Mouse (Mus musculus) neural tube, embryonic 15.5 days (tissue): ENCODE results near the gene Dlgap1. TPM values are rescaled to one million over a fixed set of nuclear protein-coding genes. Genes with fewer than 3 reads are reported as not detected.

Experiments
- ATAC-seq: fragments of 200-750 bp; cut with Nextera tagmentation; 2 replicates; pipeline ENCODE4 v1.8.0; 2017; ENCODE audit warnings: mild to moderate bottlenecking, moderate TSS enrichment, moderate library complexity; ENCODE audit not compliant: low FRiP score
- H3K27ac ChIP-seq: fragments of 300-500 bp; sonication (generic); replicated peaks from 2 replicates; pipeline ENCODE4 v1.5.1; 2015; ENCODE audit warnings: mild to moderate bottlenecking, inconsistent platforms
- H3K27me3 ChIP-seq: fragments of 300-500 bp; sonication (generic); replicated peaks from 2 replicates; pipeline ENCODE4 v1.6.1; 2015; ENCODE audit warnings: inconsistent platforms
- H3K36me3 ChIP-seq: fragments of 300-500 bp; sonication (generic); 2 replicates; pipeline ENCODE4 v1.6.1; 2015; ENCODE audit warnings: inconsistent platforms
- H3K4me1 ChIP-seq: fragments of 300-500 bp; sonication (generic); 2 replicates; pipeline ENCODE4 v1.6.1; 2015; ENCODE audit warnings: inconsistent platforms
- H3K4me2 ChIP-seq: fragments of 300-500 bp; sonication (generic); 2 replicates; pipeline ENCODE4 v1.6.1; 2015; ENCODE audit warnings: inconsistent platforms, mild to moderate bottlenecking, moderate library complexity
- H3K4me3 ChIP-seq: fragments of 300-500 bp; sonication (generic); replicated peaks from 2 replicates; pipeline ENCODE4 v1.5.1; 2015; ENCODE audit warnings: mild to moderate bottlenecking, inconsistent platforms
- H3K9ac ChIP-seq: fragments of 300-500 bp; sonication (generic); replicated peaks from 2 replicates; pipeline ENCODE4 v1.6.1; 2015; ENCODE audit warnings: mild to moderate bottlenecking, inconsistent platforms
- H3K9me3 ChIP-seq: fragments of 300-500 bp; sonication (generic); replicated peaks from 2 replicates; pipeline ENCODE4 v1.6.1; 2016; ENCODE audit warnings: inconsistent platforms
- WGBS: fragments of 180-500 bp; shearing (Covaris S2); methylation state at CpG from one replicate; pipeline ENCODE4 v1.1.7; 2015; ENCODE audit warnings: mixed read lengths; 5-methylcytosine and 5-hydroxymethylcytosine counted together
- polyA plus RNA-seq: library from polyadenylated mRNA; unstranded; fragments of >200 nt; fragmentation: Nextera tagmentation; extraction: Ambion mirVana; gene quantifications from 2 replicates; pipeline ENCODE4 v1.2.1, GENCODE M21; 2015

The Dlgap1 gene
- polyA plus RNA-seq, 1 experiment from 2014 or later: 42.6 TPM

- Histone ChIP-seq H3K27ac (no peak overlapping the region), H3K36me3 (no peaks in the 10 kb centered on the region), H3K4me2 (no peak overlapping the region), H3K9me3 (no peaks in the 10 kb centered on the region), H3K4me3 (no peak overlapping the region), H3K4me1 (no peaks in the 10 kb centered on the region), H3K27me3 (no peaks in the 10 kb centered on the region), H3K9ac (no peak overlapping the region)
- ATAC-seq: no peak
- WGBS: 48% methylated on average over 4 of the region's 4 CpGs
These were observed 497.5 kb downstream of the Dlgap1 start for GRCm38 (mm10) chr17:70466413-70466812.

DNA sequence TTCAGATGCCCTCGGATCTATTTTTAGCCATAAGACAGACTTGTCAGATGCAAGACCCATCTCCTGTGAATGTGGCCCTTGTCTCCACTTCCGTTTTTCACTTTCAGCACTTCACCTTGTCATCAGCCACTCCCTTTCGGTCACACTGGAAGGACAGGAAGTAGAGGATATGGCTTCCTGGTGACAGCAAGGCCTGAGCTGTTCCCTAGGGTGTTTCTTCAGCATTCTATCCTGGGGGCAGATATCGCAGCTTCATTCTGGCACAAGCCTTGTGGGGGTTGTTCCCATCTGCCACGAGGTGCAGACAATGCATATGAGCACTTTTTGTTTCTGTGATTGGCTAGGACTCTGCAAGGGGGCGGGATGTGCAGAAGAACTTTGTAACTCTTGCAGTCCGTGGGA, 502.1 kb downstream of the Dlgap1 start:
- Histone ChIP-seq H3K27me3 (no peaks in the 10 kb centered on the region), H3K4me2 (no peak overlapping the region), H3K27ac (no peak overlapping the region), H3K9me3 (no peaks in the 10 kb centered on the region), H3K9ac (no peak overlapping the region), H3K4me3 (no peak overlapping the region), H3K4me1 (no peaks in the 10 kb centered on the region), H3K36me3 (no peaks in the 10 kb centered on the region)
- 79% methylated on average over 7 of the region's 7 CpGs for WGBS
- ATAC-seq: no peak

- WGBS: 81% methylated on average over 7 of the region's 7 CpGs
- ATAC-seq: no peak
- no peaks in the 10 kb centered on the region for H3K27me3 ChIP-seq
These were observed 503.3 kb downstream of the Dlgap1 start for GRCm38 (mm10) chr17:70472162-70472561.

GRCm38 (mm10) chr17:70473871-70474270, 505.0 kb downstream of the Dlgap1 start:
- no peaks in the 10 kb centered on the region for H3K27me3 ChIP-seq
- no peak overlapping the region for H3K4me2 ChIP-seq
- no peaks in the 10 kb centered on the region for H3K9me3 ChIP-seq
- no peaks in the 10 kb centered on the region for H3K4me1 ChIP-seq
- no peak overlapping the region for H3K27ac ChIP-seq
- H3K4me3 ChIP-seq: no peak overlapping the region
- H3K36me3 ChIP-seq: no peaks in the 10 kb centered on the region
- no peak overlapping the region for H3K9ac ChIP-seq
- 88% methylated on average over 4 of the region's 4 CpGs for WGBS
- ATAC-seq: no peak

More at GRCm38 (mm10) chr17:70472162-70472561, 503.3 kb downstream of the Dlgap1 start:
- Histone ChIP-seq H3K9me3 (no peaks in the 10 kb centered on the region), H3K27ac (no peak overlapping the region), H3K4me2 (no peak overlapping the region), H3K4me1 (no peaks in the 10 kb centered on the region), H3K4me3 (no peak overlapping the region), H3K36me3 (no peaks in the 10 kb centered on the region), H3K9ac (no peak overlapping the region)

- 89% methylated on average over 4 of the region's 4 CpGs for WGBS
These were observed 514.8 kb downstream of the Dlgap1 start for GRCm38 (mm10) chr17:70483716-70484115.

DNA sequence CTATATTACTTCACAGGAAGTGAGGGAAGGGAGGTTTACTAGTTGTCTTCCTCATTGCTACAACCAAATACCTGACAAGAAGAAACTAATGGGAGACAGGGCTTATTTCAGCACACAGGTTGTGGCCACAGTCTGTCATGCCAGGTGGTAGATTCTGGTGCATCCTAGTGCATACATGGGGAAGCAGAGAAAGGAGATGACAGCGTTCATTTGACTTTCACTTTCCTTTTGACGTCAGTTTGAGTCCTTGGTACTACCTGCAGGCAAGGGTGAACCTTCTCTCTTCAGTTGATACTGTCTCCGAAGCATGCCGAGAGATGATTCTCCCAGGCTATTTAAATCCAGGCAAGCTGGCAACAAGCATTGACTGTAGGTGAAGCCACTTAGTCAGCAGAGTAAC, 516.8 kb downstream of the Dlgap1 start:
- H3K4me1 ChIP-seq: peaks cover 6% of the 10 kb centered on the region; the same call in 1 of the 2 replicates
- H3K27me3 ChIP-seq: no peaks in the 10 kb centered on the region
- no peaks in the 10 kb centered on the region for H3K9me3 ChIP-seq
- no peak overlapping the region for H3K4me3 ChIP-seq
- no peak overlapping the region for H3K4me2 ChIP-seq
- H3K9ac ChIP-seq: no peak overlapping the region
- WGBS: 93% methylated on average over 4 of the region's 4 CpGs
- no peak overlapping the region for H3K27ac ChIP-seq
- no peak for ATAC-seq
- no peaks in the 10 kb centered on the region for H3K36me3 ChIP-seq

More at GRCm38 (mm10) chr17:70483716-70484115, 514.8 kb downstream of the Dlgap1 start:
- Histone ChIP-seq H3K4me2 (no peak overlapping the region), H3K4me1 (peaks cover 6% of the 10 kb centered on the region; the same call in 1 of the 2 replicates), H3K9me3 (no peaks in the 10 kb centered on the region), H3K36me3 (no peaks in the 10 kb centered on the region), H3K4me3 (no peak overlapping the region), H3K9ac (no peak overlapping the region), H3K27ac (no peak overlapping the region), H3K27me3 (no peaks in the 10 kb centered on the region)
- ATAC-seq: no peak

DNA sequence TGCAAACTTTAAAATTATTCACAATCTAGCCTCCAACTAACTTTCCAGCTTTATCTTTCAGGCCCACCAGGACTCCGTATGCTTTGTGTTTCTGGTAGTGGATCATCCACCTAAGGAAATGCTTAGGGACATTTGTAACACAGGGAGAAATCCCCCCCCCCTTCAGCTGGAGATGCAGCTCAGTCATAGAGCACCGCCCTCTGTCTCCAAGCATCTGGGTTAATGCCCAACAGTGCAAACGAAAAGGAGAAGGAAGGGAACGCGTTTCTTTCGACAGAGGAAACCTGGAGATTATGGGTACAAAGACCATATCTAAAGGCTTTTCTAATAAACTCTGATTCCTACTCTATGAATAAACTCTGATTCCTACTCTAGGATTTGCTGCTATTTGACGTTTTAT, 517.4 kb downstream of the Dlgap1 start:
- Histone ChIP-seq H3K4me3 (no peak overlapping the region), H3K36me3 (no peaks in the 10 kb centered on the region), H3K9ac (no peak overlapping the region), H3K9me3 (no peaks in the 10 kb centered on the region), H3K4me1 (peaks cover 6% of the 10 kb centered on the region; the same call in 1 of the 2 replicates), H3K27ac (0 out of 2 replicates have a peak overlapping the region, but pooled peaks have one; percentile 37), H3K4me2 (no peak overlapping the region), H3K27me3 (no peaks in the 10 kb centered on the region)
- ATAC-seq: no peak
- WGBS: 84% methylated on average over 7 of the region's 7 CpGs

GRCm38 (mm10) chr17:70486831-70487230, 518.0 kb downstream of the Dlgap1 start:
- H3K4me1 ChIP-seq: peaks cover 6% of the 10 kb centered on the region; the same call in 1 of the 2 replicates
- no peak overlapping the region for H3K4me2 ChIP-seq
- no peaks in the 10 kb centered on the region for H3K27me3 ChIP-seq
- ATAC-seq: no peak
- H3K9ac ChIP-seq: no peak overlapping the region
- WGBS: 51% methylated on average over 10 of the region's 10 CpGs
- H3K36me3 ChIP-seq: no peaks in the 10 kb centered on the region
- H3K27ac ChIP-seq: peak overlapping the region; percentile 37; the same call in 1 of the 2 replicates
- no peaks in the 10 kb centered on the region for H3K9me3 ChIP-seq
- H3K4me3 ChIP-seq: no peak overlapping the region

DNA sequence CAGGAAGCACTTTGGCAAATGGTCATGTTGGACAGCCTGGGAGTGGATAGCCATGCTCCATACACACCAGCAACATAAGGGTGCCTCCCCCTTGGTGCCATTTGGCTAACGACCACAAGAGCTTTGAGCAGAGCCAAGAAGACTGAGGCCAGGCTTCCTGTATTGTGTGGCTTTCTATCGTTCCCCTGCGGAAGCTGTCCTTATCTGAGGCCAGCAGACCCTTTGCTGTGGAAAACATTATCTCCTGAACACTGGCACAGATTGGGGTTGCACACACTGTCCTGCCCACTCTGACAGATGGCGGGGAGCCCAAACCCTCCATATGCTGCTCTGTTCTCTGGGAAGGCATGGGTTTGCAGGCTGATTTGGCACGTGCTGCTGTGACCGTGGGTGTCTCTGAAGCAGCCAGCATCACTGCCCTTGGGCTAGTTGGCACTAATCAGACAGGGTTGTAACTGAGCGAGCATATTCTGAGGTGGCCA, 520.0 kb downstream of the Dlgap1 start:
- Histone ChIP-seq H3K4me3 (no peak overlapping the region), H3K4me1 (peaks cover 6% of the 10 kb centered on the region; the same call in 1 of the 2 replicates), H3K27me3 (no peaks in the 10 kb centered on the region), H3K9ac (no peak overlapping the region), H3K9me3 (no peaks in the 10 kb centered on the region), H3K4me2 (no peak overlapping the region), H3K27ac (no peak overlapping the region), H3K36me3 (no peaks in the 10 kb centered on the region)
- ATAC-seq: peak; percentile 86
- 54% methylated on average over 7 of the region's 7 CpGs for WGBS

DNA sequence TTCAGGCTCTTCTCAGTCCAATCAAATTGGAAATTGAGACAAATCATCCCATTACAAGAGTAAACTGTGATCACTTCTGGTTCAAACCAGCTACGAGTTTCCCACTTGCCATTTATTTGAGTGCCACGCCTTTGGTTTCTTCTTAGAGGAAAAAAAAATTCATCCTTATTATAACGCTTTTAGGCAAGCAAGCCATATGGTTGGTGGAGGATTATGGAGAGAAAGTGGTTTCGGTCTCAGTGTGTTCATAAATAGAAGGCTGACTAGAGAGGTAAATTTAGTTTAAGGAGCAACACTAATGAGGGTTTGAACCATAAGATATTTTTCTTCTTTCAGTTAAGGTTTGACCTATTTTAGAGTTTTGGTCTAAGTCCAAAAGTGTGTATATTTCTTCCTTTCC, 522.7 kb downstream of the Dlgap1 start:
- ATAC-seq: no peak
- Histone ChIP-seq H3K9ac (no peak overlapping the region), H3K4me2 (no peak overlapping the region), H3K9me3 (no peaks in the 10 kb centered on the region), H3K36me3 (no peaks in the 10 kb centered on the region), H3K27ac (no peak overlapping the region), H3K4me1 (peaks cover 4% of the 10 kb centered on the region; the same call in 1 of the 2 replicates), H3K27me3 (no peaks in the 10 kb centered on the region), H3K4me3 (no peak overlapping the region)
- WGBS: 88% methylated on average over 4 of the region's 4 CpGs

- 96% methylated on average over 4 of the region's 4 CpGs for WGBS
- Histone ChIP-seq H3K9ac (no peak overlapping the region), H3K4me2 (no peak overlapping the region), H3K9me3 (no peaks in the 10 kb centered on the region), H3K4me1 (no peaks in the 10 kb centered on the region), H3K27ac (no peak overlapping the region), H3K36me3 (no peaks in the 10 kb centered on the region), H3K4me3 (no peak overlapping the region), H3K27me3 (no peaks in the 10 kb centered on the region)
- no peak for ATAC-seq
These were observed 525.5 kb downstream of the Dlgap1 start for GRCm38 (mm10) chr17:70494338-70494737.

GRCm38 (mm10) chr17:70498256-70498655, 529.4 kb downstream of the Dlgap1 start:
- Histone ChIP-seq H3K9me3 (no peaks in the 10 kb centered on the region), H3K4me2 (no peak overlapping the region), H3K4me3 (no peak overlapping the region), H3K27me3 (no peaks in the 10 kb centered on the region), H3K9ac (no peak overlapping the region), H3K36me3 (no peaks in the 10 kb centered on the region), H3K4me1 (no peaks in the 10 kb centered on the region), H3K27ac (no peak overlapping the region)
- ATAC-seq: no peak
- WGBS: 66% methylated on average over 6 of the region's 6 CpGs
